Mouse (Mus musculus): Measurements from ENCODE around the gene Brinp1. TPM values are rescaled to one million over a fixed set of nuclear protein-coding genes. Genes with fewer than 3 reads are reported as not detected.

The Brinp1 gene
- total and polyA plus RNA-seq, 3 experiments = not detected

DNA sequence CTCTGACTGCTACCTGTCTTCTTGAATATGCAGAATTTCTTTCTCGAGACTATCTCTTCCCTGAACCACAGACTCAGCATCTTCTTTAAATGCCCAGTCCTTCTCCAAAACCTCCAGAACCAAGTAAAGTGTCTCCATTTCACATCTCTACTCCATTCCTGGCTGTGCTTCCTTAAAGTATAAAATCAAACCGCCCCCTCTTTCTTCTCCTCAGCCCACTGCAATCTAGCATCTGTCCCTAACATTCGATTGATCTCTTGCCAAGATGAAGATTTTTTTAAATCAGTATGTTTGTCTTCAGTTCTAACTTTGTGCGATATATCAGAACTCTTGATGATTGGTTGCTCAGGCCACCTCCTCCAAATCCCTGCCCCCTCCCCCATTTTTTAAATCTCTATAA lies 63.7 kb downstream of the Brinp1 start:
- Histone ChIP-seq H3K27ac (ENCODE audit: insufficient read depth, low read depth) (no peak overlapping the region), H3K27me3 (replicated peaks) (no peaks in the 10 kb centered on the region), H3K9ac (ENCODE audit: insufficient read depth, low read depth) (no peak overlapping the region), H3K9me3 (replicated peaks; ENCODE audit: low read length) (peaks cover 22% of the 10 kb centered on the region), H3K36me3 (replicated peaks in 1 of 2; ENCODE audit: control insufficient read depth in 1 of 2, insufficient read depth in 1 of 2, low read length in 1 of 2) (no peaks in the 10 kb centered on the region), H3K4me3 (replicated peaks in 1 of 3; ENCODE audit: low read depth in 2 of 3, low read length in 2 of 3, poor library complexity in 1 of 3) (no peak overlapping the region), H3K4me2 (ENCODE audit: insufficient read depth, low read depth, poor library complexity, severe bottlenecking) (no peak overlapping the region), H3K79me2 (replicated peaks; ENCODE audit: control insufficient read depth, extremely low read depth, insufficient read depth, poor library complexity, severe bottlenecking) (no peaks in the 10 kb centered on the region), H3K4me1 (ENCODE audit: control insufficient read depth in 1 of 2, insufficient read depth in 2 of 2) (no peaks in the 10 kb centered on the region)
- in situ Hi-C loops (cut with MboI; ENCODE audit: low pct_ligation_motif_present, low pct_unique_long_range_greater_than_20kb, low sequenced_read_pairs) (no loop called here), dilution Hi-C loops (cut with MboI; ENCODE audit: extremely low pct_ligation_motif_present, extremely low pct_unique_long_range_greater_than_20kb, low sequenced_read_pairs) (no loop called here)
- no peak for DNase-seq (ENCODE audit: extremely low read depth)
- TF ChIP-seq CHD2 (IDR thresholded peaks at IDR 0.05; ENCODE audit: low read length) (no peak), USF1 (IDR thresholded peaks at IDR 0.05; ENCODE audit: low read depth, low read length) (no peak), UBTF (IDR thresholded peaks at IDR 0.05; ENCODE audit: low read depth, low read length) (no peak), HCFC1 (IDR thresholded peaks at IDR 0.05; ENCODE audit: low read depth, low read length) (no peak), NELFE (IDR thresholded peaks at IDR 0.05; ENCODE audit: low read depth, low read length) (no peak), MXI1 (IDR thresholded peaks at IDR 0.05; ENCODE audit: low read depth, low read length) (no peak)

- H3K4me3 ChIP-seq (replicated peaks in 1 of 3; ENCODE audit: low read depth in 2 of 3, low read length in 2 of 3, poor library complexity in 1 of 3) = no peak overlapping the region
- no peaks in the 10 kb centered on the region for H3K36me3 ChIP-seq (replicated peaks in 1 of 2; ENCODE audit: control insufficient read depth in 1 of 2, insufficient read depth in 1 of 2, low read length in 1 of 2)
- DNase-seq (ENCODE audit: extremely low read depth) = no peak
- no peaks in the 10 kb centered on the region for H3K4me1 ChIP-seq (ENCODE audit: control insufficient read depth in 1 of 2, insufficient read depth in 2 of 2)
- no peak overlapping the region for H3K4me2 ChIP-seq (ENCODE audit: insufficient read depth, low read depth, poor library complexity, severe bottlenecking)
- H3K9ac ChIP-seq (ENCODE audit: insufficient read depth, low read depth) = no peak overlapping the region
- no peaks in the 10 kb centered on the region for H3K79me2 ChIP-seq (replicated peaks; ENCODE audit: control insufficient read depth, extremely low read depth, insufficient read depth, poor library complexity, severe bottlenecking)
- peaks cover 22% of the 10 kb centered on the region for H3K9me3 ChIP-seq (replicated peaks; ENCODE audit: low read length)
- TF ChIP-seq NELFE (IDR thresholded peaks at IDR 0.05; ENCODE audit: low read depth, low read length) = no peak
- TF ChIP-seq HCFC1 (IDR thresholded peaks at IDR 0.05; ENCODE audit: low read depth, low read length) = no peak
- no peak for TF ChIP-seq NRF1 (IDR thresholded peaks at IDR 0.05; ENCODE audit: low read depth, low read length)
- TF ChIP-seq USF1 (IDR thresholded peaks at IDR 0.05; ENCODE audit: low read depth, low read length) = no peak
- no peak for TF ChIP-seq MXI1 (IDR thresholded peaks at IDR 0.05; ENCODE audit: low read depth, low read length)
- no peak for TF ChIP-seq KAT2A (IDR thresholded peaks at IDR 0.05; ENCODE audit: insufficient replicate concordance, low read length)
- TF ChIP-seq ZMIZ1 (IDR thresholded peaks at IDR 0.05; ENCODE audit: low read depth, low read length) = no peak
- no peak for TF ChIP-seq ZKSCAN1 (IDR thresholded peaks at IDR 0.05; ENCODE audit: borderline replicate concordance, low read depth, low read length)
- TF ChIP-seq E2F4 (IDR thresholded peaks at IDR 0.05; ENCODE audit: insufficient replicate concordance, low read depth, low read length) = no peak
- TF ChIP-seq RAD21 (IDR thresholded peaks at IDR 0.05; ENCODE audit: low read depth, low read length) = no peak
- TF ChIP-seq POLR2AphosphoS2 (IDR thresholded peaks at IDR 0.05; ENCODE audit: low read depth, low read length) = no peak
- no peak for TF ChIP-seq BHLHE40 (IDR thresholded peaks at IDR 0.05; ENCODE audit: low read depth, low read length)
- TF ChIP-seq EP300 (IDR thresholded peaks at IDR 0.05; ENCODE audit: low read length) = no peak
- no peak for TF ChIP-seq MAX (IDR thresholded peaks at IDR 0.05; ENCODE audit: low read length)
- TF ChIP-seq RCOR1 (conservative IDR thresholded peaks at IDR 0.05; ENCODE audit: low read depth, low read length) = no peak
- no peak for TF ChIP-seq TBP (conservative IDR thresholded peaks at IDR 0.05; ENCODE audit: low read depth, low read length)
- TF ChIP-seq CTCF (conservative IDR thresholded peaks at IDR 0.05 in 1 of 2, IDR thresholded peaks at IDR 0.05 in 1 of 2; ENCODE audit: low read depth in 2 of 2, low read length in 2 of 2) = no peak
- dilution Hi-C loops (cut with MboI; ENCODE audit: extremely low pct_ligation_motif_present, extremely low pct_unique_long_range_greater_than_20kb, low sequenced_read_pairs) = no loop called here
- H3K27me3 ChIP-seq (replicated peaks) = no peaks in the 10 kb centered on the region
- no peak overlapping the region for H3K27ac ChIP-seq (ENCODE audit: insufficient read depth, low read depth)
- in situ Hi-C loops (cut with MboI; ENCODE audit: low pct_ligation_motif_present, low pct_unique_long_range_greater_than_20kb, low sequenced_read_pairs) = no loop called here
Observed at GRCm38 (mm10) chr4:68886276-68886675, 67.9 kb downstream of the Brinp1 start.

Measured in CH12.LX (cell line).